Mouse (Mus musculus) embryonic facial prominence, embryonic 11.5 days (tissue): ENCODE measurements around the gene Flii. TPM values are rescaled to one million over a fixed set of nuclear protein-coding genes. Genes with fewer than 3 reads are reported as not detected.
A peak's percentile ranks its signal among the peaks of the same experiment; 100 is the strongest.

Experiments
- ATAC-seq: fragments of 200-750 bp; cut with Nextera tagmentation; replicated peaks from 2 replicates; pipeline ENCODE4 v1.8.0; 2017; ENCODE audit warnings: low read depth; ENCODE audit not compliant: insufficient number of reproducible peaks, low FRiP score, low TSS enrichment
- DNase-seq: peaks from one replicate; pipeline ENCODE4 v3.0.0-alpha.2; 2015; ENCODE audit warnings: low spot score
- H3K27ac ChIP-seq: fragments of 300-500 bp; sonication (generic); replicated peaks from 2 replicates; pipeline ENCODE4 v1.5.1; 2014; ENCODE audit warnings: mild to moderate bottlenecking, low read depth, low read length, control low read depth
- H3K27me3 ChIP-seq: fragments of 300-500 bp; sonication (generic); 2 replicates; pipeline ENCODE4 v1.6.1; 2014; ENCODE audit warnings: mild to moderate bottlenecking, low read length, moderate library complexity, mixed read lengths; ENCODE audit not compliant: control insufficient read depth, insufficient read depth
- H3K36me3 ChIP-seq: fragments of 300-500 bp; sonication (generic); replicated peaks from 2 replicates; pipeline ENCODE4 v1.6.1; 2014; ENCODE audit warnings: low read depth, mild to moderate bottlenecking, low read length, moderate library complexity, mixed read lengths; ENCODE audit not compliant: control insufficient read depth, insufficient read depth
- H3K4me1 ChIP-seq: fragments of 300-500 bp; sonication (generic); 2 replicates; pipeline ENCODE4 v1.6.1; 2014; ENCODE audit warnings: low read length, mixed read lengths; ENCODE audit not compliant: control insufficient read depth, insufficient read depth
- H3K4me2 ChIP-seq: fragments of 300-500 bp; sonication (generic); 2 replicates; pipeline ENCODE4 v1.6.1; 2014; ENCODE audit warnings: low read depth, mild to moderate bottlenecking, control low read depth, low read length, moderate library complexity
- H3K4me3 ChIP-seq: fragments of 300-500 bp; sonication (generic); 2 replicates; pipeline ENCODE4 v1.5.1; 2014; ENCODE audit warnings: low read depth, low read length, control low read depth
- H3K9ac ChIP-seq: fragments of 300-500 bp; sonication (generic); replicated peaks from 2 replicates; pipeline ENCODE4 v1.6.1; 2014; ENCODE audit warnings: mild to moderate bottlenecking, control low read depth, low read length
- H3K9me3 ChIP-seq: fragments of 300-500 bp; sonication (generic); replicated peaks from 2 replicates; pipeline ENCODE4 v1.6.1; 2016; ENCODE audit warnings: mild to moderate bottlenecking, low read length, inconsistent platforms, mixed read lengths; ENCODE audit not compliant: control insufficient read depth
- WGBS: fragments of 180-500 bp; shearing (Covaris S2); extraction: QIAGEN DNeasy Blood & Tissue Kit; methylation state at CpG from one replicate; pipeline ENCODE4 v1.1.7; 2014; 5-methylcytosine and 5-hydroxymethylcytosine counted together
- polyA plus RNA-seq: library from polyadenylated mRNA; unstranded; fragments of >200 nt; fragmentation: Nextera tagmentation; extraction: Ambion mirVana; gene quantifications from 2 replicates; pipeline ENCODE4 v1.2.1, GENCODE M21; 2014

Flii gene
- polyA plus RNA-seq, 1 experiment from 2014 or later: 50.5 TPM

- no peaks in the 10 kb centered on the region for H3K27me3 ChIP-seq
- DNase-seq (no peak), ATAC-seq (no peak)
- no peak overlapping the region for H3K9ac ChIP-seq
- 92% methylated on average over 19 of the region's 19 CpGs for WGBS
- H3K36me3 ChIP-seq: peaks cover 26% of the 10 kb centered on the region
- H3K4me2 ChIP-seq: no peak overlapping the region
- H3K4me1 ChIP-seq: peaks cover 4% of the 10 kb centered on the region; the same call in 1 of the 2 replicates
- no peak overlapping the region for H3K4me3 ChIP-seq
- H3K27ac ChIP-seq: no peak overlapping the region
- no peaks in the 10 kb centered on the region for H3K9me3 ChIP-seq
Observed at GRCm38 (mm10) chr11:60704023-60704880, 22.8 kb downstream of the Flii start.

- 32% methylated on average over 4 of the region's 4 CpGs for WGBS
- peak; percentile 80 for DNase-seq
- Histone ChIP-seq H3K4me2 (no peak overlapping the region), H3K4me3 (no peak overlapping the region), H3K36me3 (peaks cover 18% of the 10 kb centered on the region), H3K27ac (no peak overlapping the region), H3K9ac (no peak overlapping the region), H3K27me3 (no peaks in the 10 kb centered on the region), H3K9me3 (no peaks in the 10 kb centered on the region), H3K4me1 (peaks cover 4% of the 10 kb centered on the region; the same call in 1 of the 2 replicates)
- ATAC-seq: no peak
Observed at GRCm38 (mm10) chr11:60703131-60703530, 23.9 kb downstream of the Flii start.

GRCm38 (mm10) chr11:60701611-60702010, 25.5 kb downstream of the Flii start:
- Histone ChIP-seq H3K4me1 (peaks cover 4% of the 10 kb centered on the region; the same call in 1 of the 2 replicates), H3K9ac (no peak overlapping the region), H3K36me3 (peaks cover 7% of the 10 kb centered on the region), H3K9me3 (no peaks in the 10 kb centered on the region), H3K4me2 (peak overlapping the region; percentile 16; the same call in 1 of the 2 replicates), H3K4me3 (no peak overlapping the region), H3K27ac (no peak overlapping the region), H3K27me3 (no peaks in the 10 kb centered on the region)
- DNase-seq (no peak), ATAC-seq (no peak)
- WGBS: 98% methylated on average over 2 of the region's 4 CpGs

GRCm38 (mm10) chr11:60700320-60701185, 26.5 kb downstream of the Flii start:
- peak overlapping the region; percentile 89 for H3K9ac ChIP-seq
- peak overlapping the region; percentile 84 for H3K4me3 ChIP-seq
- H3K4me2 ChIP-seq: peak overlapping the region; percentile 81
- no peak overlapping the region for H3K27ac ChIP-seq
- ATAC-seq: no peak
- peaks cover 4% of the 10 kb centered on the region; the same call in 1 of the 2 replicates for H3K4me1 ChIP-seq
- H3K9me3 ChIP-seq: no peaks in the 10 kb centered on the region
- no peaks in the 10 kb centered on the region; the same call in 1 of the 2 replicates for H3K36me3 ChIP-seq
- DNase-seq: no peak
- WGBS: 28% methylated on average over 12 of the region's 12 CpGs
- no peaks in the 10 kb centered on the region for H3K27me3 ChIP-seq

GRCm38 (mm10) chr11:60699524-60700075, 27.5 kb downstream of the Flii start, which contains the start of gene Llgl1:
Gene Llgl1 (plus strand): TSS chr11:60699723.
- H3K9me3 ChIP-seq: no peaks in the 10 kb centered on the region

GRCm38 (mm10) chr11:60698806-60699523, 28.1 kb downstream of the Flii start:
- peaks cover 4% of the 10 kb centered on the region; the same call in 1 of the 2 replicates for H3K4me1 ChIP-seq

More at GRCm38 (mm10) chr11:60699524-60700075, 27.5 kb downstream of the Flii start, which contains the start of gene Llgl1:
- H3K36me3 ChIP-seq: no peaks in the 10 kb centered on the region; the same call in 1 of the 2 replicates
- H3K9ac ChIP-seq: peak within 1 kb of the TSS; percentile 89
- whole genome bisulfite sequencing: 0% methylated on average over 30 of the region's 73 CpGs
- no peaks in the 10 kb centered on the region for H3K27me3 ChIP-seq
- ATAC-seq (peak; percentile 72), DNase-seq (peak; percentile 94)
- H3K27ac ChIP-seq: peak within 1 kb of the TSS; percentile 83
- H3K4me2 ChIP-seq: peak within 1 kb of the TSS; percentile 81
- peaks cover 4% of the 10 kb centered on the region; the same call in 1 of the 2 replicates for H3K4me1 ChIP-seq
- peak within 1 kb of the TSS; percentile 84 for H3K4me3 ChIP-seq

GRCm38 (mm10) chr11:60697561-60697960, 29.5 kb downstream of the Flii start:
- DNase-seq (peak; percentile 54), ATAC-seq (no peak)
- Histone ChIP-seq H3K4me2 (no peak overlapping the region), H3K36me3 (no peaks in the 10 kb centered on the region), H3K27me3 (no peaks in the 10 kb centered on the region), H3K9ac (no peak overlapping the region), H3K4me3 (no peak overlapping the region), H3K9me3 (no peaks in the 10 kb centered on the region), H3K27ac (no peak overlapping the region), H3K4me1 (peaks cover 4% of the 10 kb centered on the region; the same call in 1 of the 2 replicates)
- WGBS: 74% methylated on average over 2 of the region's 2 CpGs

More at GRCm38 (mm10) chr11:60698806-60699523, 28.1 kb downstream of the Flii start:
- H3K36me3 ChIP-seq: no peaks in the 10 kb centered on the region; the same call in 1 of the 2 replicates
- DNase-seq (peak; percentile 85), ATAC-seq (peak; percentile 64)
- H3K9me3 ChIP-seq: no peaks in the 10 kb centered on the region
- no peaks in the 10 kb centered on the region for H3K27me3 ChIP-seq
- peak overlapping the region; percentile 84 for H3K4me3 ChIP-seq
- peak overlapping the region; percentile 54 for H3K9ac ChIP-seq
- peak overlapping the region; percentile 83 for H3K27ac ChIP-seq
- H3K4me2 ChIP-seq: peak overlapping the region; percentile 81
- 1% methylated on average over 22 of the region's 22 CpGs for WGBS
